Mouse (Mus musculus) spleen, adult 2 months (tissue): ENCODE results near the gene Traf3ip1. TPM values are rescaled to one million over a fixed set of nuclear protein-coding genes. Genes with fewer than 3 reads are reported as not detected.
"Not testable (repeated sequence)": the region's sequence is repeated elsewhere in the genome, so short reads cannot be mapped to it uniquely, and the experiment has no call there.

Experiments
- DNase-seq, 2 experiments: peaks; one replicate each; pipeline versions ENCODE4 v3.0.0 to v3.0.0-alpha.2; 2012 to 2021; ENCODE audit warnings: low spot score in 2 of 2, low read depth in 1 of 2
- H3K27ac ChIP-seq: fragments of 200-500 bp; 2 replicates; pipeline ENCODE4 v1.5.1; 2012; ENCODE audit warnings: low read length, inconsistent platforms; ENCODE audit not compliant: insufficient read depth
- H3K27me3 ChIP-seq: fragments of 200-500 bp; 2 replicates; pipeline ENCODE4 v1.6.1; 2012; ENCODE audit warnings: mild to moderate bottlenecking, moderate library complexity, low read length, inconsistent platforms; ENCODE audit not compliant: control insufficient read depth, insufficient read depth
- H3K36me3 ChIP-seq: fragments of 200-500 bp; 2 replicates; pipeline ENCODE4 v1.6.1; 2012; ENCODE audit warnings: mild to moderate bottlenecking, low read length, inconsistent platforms; ENCODE audit not compliant: control insufficient read depth, insufficient read depth
- H3K4me1 ChIP-seq: fragments of 200-500 bp; 2 replicates; pipeline ENCODE4 v1.6.1; 2011; ENCODE audit warnings: inconsistent platforms; ENCODE audit not compliant: control insufficient read depth, insufficient read depth, insufficient read length
- H3K4me3 ChIP-seq: fragments of 200-500 bp; 2 replicates; pipeline ENCODE4 v1.5.1; 2011; ENCODE audit warnings: mild to moderate bottlenecking, inconsistent platforms; ENCODE audit not compliant: insufficient read depth, insufficient read length; ENCODE audit errors: extremely low read depth
- CTCF ChIP-seq: fragments of 200-500 bp; IDR thresholded peaks from 2 replicates; pipeline ENCODE4 v1.5.1; 2011; ENCODE audit warnings: mild to moderate bottlenecking, inconsistent platforms; ENCODE audit not compliant: insufficient read depth, insufficient read length, insufficient replicate concordance; ENCODE audit errors: extremely low read depth
- POLR2A ChIP-seq: fragments of 200-500 bp; IDR thresholded peaks from 2 replicates; pipeline ENCODE4 v1.6.1; 2011; ENCODE audit warnings: low read depth, low read length, inconsistent platforms
- WGBS: fragments of 180-500 bp; shearing (Covaris S2); methylation state at CpG from one replicate; pipeline ENCODE4 v1.1.7; 2018; 5-methylcytosine and 5-hydroxymethylcytosine counted together
- polyA plus RNA-seq: library from polyadenylated mRNA; depleted of rRNA; stranded (reverse); fragments of >200 nt; gene quantifications from 2 replicates; pipeline ENCODE4 v1.2.3, GENCODE M21; 2012

The Traf3ip1 gene
- polyA plus RNA-seq, 1 experiment: 3.9 TPM

DNA sequence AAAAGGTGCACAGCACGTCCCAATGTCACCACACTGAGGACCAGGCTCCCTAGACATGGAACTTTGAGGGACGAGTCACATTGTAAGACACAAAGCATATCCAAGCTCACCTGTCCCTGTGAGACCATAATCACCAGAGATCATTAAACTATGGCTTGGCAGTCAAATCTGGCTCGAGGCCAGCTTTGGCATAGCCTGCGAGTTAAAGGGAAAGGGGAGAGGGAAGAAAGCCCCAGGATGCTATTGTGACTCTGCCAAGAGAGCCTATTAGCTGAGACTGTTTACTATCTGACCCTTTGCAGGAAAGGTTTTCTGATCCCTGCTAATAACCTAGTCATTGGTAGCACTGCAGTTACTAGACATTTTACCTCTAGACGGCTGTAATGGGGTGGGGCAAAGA is 30.0 kb upstream of the Traf3ip1 start:
- DNase-seq: no peak
- H3K27ac ChIP-seq: no peak overlapping the region
- H3K4me3 ChIP-seq: no peak overlapping the region
- no peaks in the 10 kb centered on the region for H3K36me3 ChIP-seq
- peaks cover 6% of the 10 kb centered on the region; the same call in 1 of the 2 replicates for H3K4me1 ChIP-seq
- TF ChIP-seq CTCF: no peak
- no peak for TF ChIP-seq POLR2A
- WGBS: 77% methylated on average over 5 of the region's 5 CpGs
- H3K27me3 ChIP-seq: no peaks in the 10 kb centered on the region

DNA sequence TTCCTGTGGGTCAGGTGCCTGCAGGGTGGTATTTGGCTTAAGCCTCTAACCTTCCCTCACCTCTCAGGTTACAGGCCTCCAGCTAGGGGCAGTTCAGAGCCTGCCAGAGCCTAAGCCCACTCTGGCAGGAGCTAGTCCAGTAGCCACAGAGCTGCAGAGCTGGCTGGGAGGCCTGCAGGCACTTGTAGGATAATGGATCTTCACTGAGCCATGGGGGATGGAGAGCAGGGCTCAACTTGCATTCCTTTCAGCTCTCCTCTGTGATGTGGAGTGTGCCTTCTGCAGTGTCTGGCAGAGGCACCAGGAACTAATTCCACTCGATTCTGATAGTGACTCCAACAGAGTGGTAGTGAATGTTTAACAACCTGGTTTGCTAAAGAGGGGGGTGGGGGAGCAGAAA is 29.2 kb upstream of the Traf3ip1 start:
- DNase-seq: no peak
- TF ChIP-seq CTCF: no peak
- TF ChIP-seq POLR2A: no peak
- Histone ChIP-seq H3K4me3 (no peak overlapping the region), H3K27me3 (no peaks in the 10 kb centered on the region), H3K36me3 (no peaks in the 10 kb centered on the region), H3K27ac (no peak overlapping the region), H3K4me1 (peaks cover under 1% of the 10 kb centered on the region; the same call in 1 of the 2 replicates)
- 17% methylated on average over 1 of the region's 1 CpGs for WGBS

DNA sequence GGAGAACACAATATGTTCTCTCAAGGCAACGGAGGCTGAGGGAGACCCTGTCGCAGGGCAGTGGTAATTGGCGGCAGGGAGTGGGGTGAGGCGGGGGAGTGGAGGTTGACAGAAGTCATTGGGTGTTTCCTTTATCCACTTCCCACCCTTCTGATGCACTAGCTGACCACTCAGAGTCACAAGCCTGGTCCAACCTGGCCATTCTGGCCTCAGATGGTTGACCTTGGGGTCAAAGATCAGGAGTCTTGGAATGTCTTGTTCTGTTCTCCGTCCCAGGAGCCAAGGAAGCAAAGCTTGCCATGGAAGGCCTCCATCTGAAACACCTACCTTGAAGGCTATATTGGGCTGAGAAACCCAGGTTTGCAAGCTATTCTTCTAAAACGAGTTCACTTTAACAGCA is 28.3 kb upstream of the Traf3ip1 start:
- Histone ChIP-seq H3K27ac (no peak overlapping the region), H3K36me3 (no peaks in the 10 kb centered on the region), H3K4me3 (no peak overlapping the region), H3K4me1 (no peaks in the 10 kb centered on the region), H3K27me3 (no peaks in the 10 kb centered on the region)
- 95% methylated on average over 6 of the region's 6 CpGs for WGBS
- DNase-seq: no peak
- no peak for TF ChIP-seq CTCF
- no peak for TF ChIP-seq POLR2A

DNA sequence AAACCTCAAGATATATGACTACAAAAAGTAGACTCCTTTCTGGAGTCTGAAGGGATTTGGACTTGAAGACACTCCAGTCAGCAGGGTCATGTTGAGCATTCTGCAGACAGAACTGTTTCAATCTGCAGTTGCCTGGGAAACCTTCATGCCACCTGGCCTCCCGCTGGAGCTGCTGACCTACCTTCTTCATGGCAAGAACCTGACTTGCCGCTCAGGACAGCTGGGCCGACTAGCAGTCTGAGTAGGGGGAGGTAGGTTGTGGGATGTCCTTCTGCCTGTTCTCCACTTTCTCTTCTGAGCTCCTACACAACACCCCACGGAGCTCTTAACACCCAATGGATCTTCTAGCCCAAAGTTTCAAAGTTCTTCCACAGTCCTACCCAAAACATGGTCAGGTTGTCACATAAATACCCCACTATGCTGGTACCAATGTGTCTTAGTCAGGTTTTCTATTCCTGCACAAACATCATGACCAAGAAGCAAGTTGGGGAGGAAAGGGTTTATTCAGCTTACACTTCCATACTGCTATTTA is 24.5 kb upstream of the Traf3ip1 start:
- 91% methylated on average over 4 of the region's 4 CpGs for WGBS
- H3K27ac ChIP-seq: no peak overlapping the region
- TF ChIP-seq POLR2A (no peak), CTCF (no peak)
- no peak for DNase-seq
- H3K4me1 ChIP-seq: no peaks in the 10 kb centered on the region
- H3K36me3 ChIP-seq: no peaks in the 10 kb centered on the region
- H3K4me3 ChIP-seq: no peak overlapping the region
- H3K27me3 ChIP-seq: no peaks in the 10 kb centered on the region

DNA sequence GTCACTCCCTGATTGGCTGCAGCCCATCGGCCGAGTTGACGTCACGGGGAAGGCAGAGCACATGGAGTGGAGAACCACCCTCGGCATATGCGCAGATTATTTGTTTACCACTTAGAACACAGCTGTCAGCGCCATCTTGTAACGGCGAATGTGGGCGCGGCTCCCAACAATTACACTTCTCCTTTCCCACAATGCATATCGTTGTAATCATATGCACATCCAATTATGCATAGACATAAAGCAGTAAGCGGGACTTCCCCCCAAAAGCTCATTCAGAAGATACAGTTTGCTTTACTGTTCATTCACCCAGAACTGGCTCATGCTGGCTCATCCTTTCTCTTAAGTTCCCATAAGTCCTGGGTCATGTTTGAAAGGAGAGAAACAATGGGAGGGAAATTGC is 16.3 kb upstream of the Traf3ip1 start:
- not testable (repeated sequence) for DNase-seq, H3K36me3 ChIP-seq, H3K27me3 ChIP-seq, H3K27ac ChIP-seq, H3K4me1 ChIP-seq, H3K4me3 ChIP-seq
- WGBS: 95% methylated on average over 13 of the region's 13 CpGs

DNA sequence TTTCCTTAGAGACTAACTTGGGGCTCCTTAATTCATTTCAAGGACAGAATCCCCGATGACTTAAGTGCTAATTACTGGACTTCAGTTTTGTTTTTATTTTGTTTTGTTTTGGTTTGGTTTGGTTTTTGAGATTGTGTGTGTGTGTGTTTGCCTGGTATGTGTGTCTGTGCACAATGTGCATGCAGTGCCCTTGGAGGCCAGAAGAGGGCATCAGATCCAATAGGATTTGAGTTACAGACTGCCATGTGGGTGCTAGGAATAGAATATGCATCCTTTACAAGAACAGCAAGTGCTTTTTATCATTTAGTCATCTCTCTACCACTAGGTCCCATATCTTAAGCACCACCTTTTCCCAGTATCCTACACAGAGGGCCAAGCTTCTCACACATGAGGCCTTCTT is 15.5 kb upstream of the Traf3ip1 start:
- Histone ChIP-seq H3K27ac (no peak overlapping the region), H3K4me3 (no peak overlapping the region), H3K4me1 (no peaks in the 10 kb centered on the region), H3K27me3 (no peaks in the 10 kb centered on the region), H3K36me3 (no peaks in the 10 kb centered on the region)
- TF ChIP-seq POLR2A: no peak
- no peak for TF ChIP-seq CTCF
- DNase-seq: no peak
- 85% methylated on average over 1 of the region's 1 CpGs for WGBS

DNA sequence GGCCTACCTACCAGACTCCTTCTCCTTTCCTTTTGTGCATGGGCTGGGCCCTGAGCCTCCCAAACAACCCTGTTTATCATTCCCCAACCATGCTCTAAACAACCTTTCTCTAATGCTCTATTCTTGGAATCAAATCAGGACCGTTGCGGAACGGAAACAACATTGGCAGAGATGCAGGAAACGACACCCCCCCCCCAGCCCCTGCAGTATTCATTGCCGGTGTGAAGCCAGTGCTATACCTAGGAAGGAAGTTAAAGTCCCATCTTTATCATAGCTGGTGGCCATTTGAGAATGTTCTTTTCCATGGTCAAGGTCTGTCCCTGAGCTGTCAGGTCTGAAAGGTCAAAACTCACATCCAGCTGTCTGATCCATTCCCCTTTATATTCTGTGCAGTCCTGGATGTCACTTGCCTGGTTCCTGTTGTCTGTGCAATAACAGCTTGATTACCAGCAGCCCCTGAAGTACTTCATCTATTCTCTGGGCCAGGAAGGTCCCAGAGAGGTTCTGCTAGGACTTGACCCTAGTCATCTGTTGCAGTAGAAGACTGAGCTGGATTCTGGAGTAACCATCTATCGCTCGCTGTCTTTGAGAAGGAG is 11.7 kb upstream of the Traf3ip1 start:
- no peak overlapping the region for H3K27ac ChIP-seq
- WGBS: 67% methylated on average over 7 of the region's 7 CpGs
- H3K4me3 ChIP-seq: no peak overlapping the region
- no peak for DNase-seq
- no peaks in the 10 kb centered on the region for H3K27me3 ChIP-seq
- TF ChIP-seq POLR2A: no peak
- no peak for TF ChIP-seq CTCF
- H3K4me1 ChIP-seq: no peaks in the 10 kb centered on the region
- no peaks in the 10 kb centered on the region for H3K36me3 ChIP-seq
